Mouse (Mus musculus) gonadal fat pad, adult 2 months (tissue): Measurements from ENCODE around the gene Cyp3a13. TPM values are rescaled to one million over a fixed set of nuclear protein-coding genes. Genes with fewer than 3 reads are reported as not detected.
"Not testable (repeated sequence)": the region's sequence is repeated elsewhere in the genome, so short reads cannot be mapped to it uniquely, and the experiment has no call there.

Experiments
- DNase-seq: peaks from one replicate; pipeline ENCODE4 v3.0.0-alpha.2; 2012; ENCODE audit warnings: low read depth
- polyA plus RNA-seq: library from polyadenylated mRNA; depleted of rRNA; stranded (reverse); fragments of >200 nt; gene quantifications from 2 replicates; pipeline ENCODE4 v1.2.3, GENCODE M21; 2012; rRNA removed

Cyp3a13 gene
- polyA plus RNA-seq, 1 experiment: 0.04 TPM

DNA sequence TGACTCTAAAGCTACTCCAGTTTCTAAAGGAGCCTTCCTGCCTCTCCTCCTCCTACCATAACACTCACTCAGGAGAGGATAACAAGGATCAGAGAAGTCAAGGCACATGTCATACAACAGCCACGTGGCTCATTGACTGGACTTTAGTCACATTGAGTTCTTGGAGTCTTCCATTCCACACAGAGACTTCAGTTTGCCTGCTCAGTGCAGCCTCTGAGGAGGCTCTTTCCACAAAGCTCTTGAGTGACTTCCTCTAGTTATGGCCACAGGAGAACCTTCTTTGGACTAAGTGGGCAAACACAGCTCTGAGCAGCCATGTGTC, 49.1 kb downstream of the Cyp3a13 start:
- DNase-seq: not testable (repeated sequence)

DNA sequence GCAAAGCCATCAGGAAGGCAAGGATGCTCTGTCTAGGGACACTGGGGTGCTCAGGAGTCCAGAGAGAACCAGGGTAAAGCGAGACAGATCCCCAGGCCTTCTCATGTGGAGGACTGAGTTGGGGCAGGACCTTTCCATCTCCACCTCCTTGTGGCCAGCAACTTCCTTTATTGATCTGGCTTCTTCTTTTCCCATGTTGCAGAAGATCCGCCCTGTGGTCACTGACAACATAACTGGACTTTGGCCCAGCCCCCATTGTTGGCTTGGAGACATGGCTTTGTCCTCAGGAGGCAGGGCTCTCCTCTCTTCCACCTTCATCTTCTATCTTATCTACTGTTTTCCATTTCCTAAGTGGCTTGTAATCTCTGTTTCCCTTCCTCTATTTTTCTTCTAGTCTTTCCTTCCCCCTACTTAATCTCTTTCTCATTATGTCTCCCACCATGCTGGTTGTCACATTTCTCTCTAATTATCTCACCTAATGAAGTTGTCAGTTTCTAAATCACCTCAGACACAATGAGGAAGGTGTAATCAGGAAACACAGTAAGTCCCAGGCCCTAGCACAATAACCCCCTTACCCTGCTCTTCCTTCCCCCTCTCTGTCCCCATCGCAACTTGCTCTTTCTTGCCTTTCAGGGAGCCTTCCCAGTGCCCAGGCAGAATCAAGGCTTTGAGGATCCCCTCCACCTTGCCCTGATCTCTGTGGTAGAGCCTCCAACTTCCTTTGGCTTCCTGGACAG, 49.6 kb downstream of the Cyp3a13 start, which contains the start of gene Pilrb2:
TSS of gene Pilrb2 (minus strand) at position 172 of the 737 bp plus-strand sequence.
- DNase-seq: not testable (repeated sequence)

DNA sequence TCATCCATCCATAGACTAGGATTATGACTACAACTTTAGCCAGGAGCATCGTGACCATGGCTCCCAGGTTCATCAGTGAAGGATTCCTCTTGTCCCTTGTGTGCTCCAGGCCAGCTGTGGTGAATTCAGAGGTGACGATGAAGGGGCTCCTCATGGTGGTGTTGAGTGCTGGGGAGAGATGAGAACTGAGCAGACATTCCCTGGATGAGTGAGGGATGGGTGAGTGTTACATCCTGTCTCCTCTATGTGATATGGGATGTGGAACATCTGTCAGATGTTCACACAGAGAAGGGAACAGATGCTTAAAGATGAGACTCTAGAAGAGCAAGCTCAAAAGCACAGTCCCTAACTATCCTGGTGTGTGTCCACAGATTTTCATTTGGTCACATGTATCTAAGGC, 52.8 kb downstream of the Cyp3a13 start:
- DNase-seq: not testable (repeated sequence)

DNA sequence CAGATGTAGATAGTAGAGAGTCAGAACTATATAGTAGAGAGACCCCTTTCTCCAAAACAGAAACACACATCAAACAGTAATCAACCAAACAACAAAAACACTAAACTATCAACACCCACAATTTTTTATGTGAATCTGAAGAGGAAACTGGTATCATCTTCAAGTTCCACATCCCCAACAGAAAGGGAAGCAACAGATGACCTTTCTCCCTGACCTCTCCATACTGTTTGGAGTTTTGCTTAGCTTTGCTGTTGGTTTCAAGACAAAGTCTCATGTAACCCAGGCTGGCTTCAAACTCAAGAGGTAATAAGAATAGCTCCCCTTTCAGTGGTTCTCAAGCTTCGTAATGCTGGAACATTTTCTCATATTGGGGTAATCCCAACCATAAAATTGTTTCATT, 57.4 kb downstream of the Cyp3a13 start:
- DNase-seq: not testable (repeated sequence)

DNA sequence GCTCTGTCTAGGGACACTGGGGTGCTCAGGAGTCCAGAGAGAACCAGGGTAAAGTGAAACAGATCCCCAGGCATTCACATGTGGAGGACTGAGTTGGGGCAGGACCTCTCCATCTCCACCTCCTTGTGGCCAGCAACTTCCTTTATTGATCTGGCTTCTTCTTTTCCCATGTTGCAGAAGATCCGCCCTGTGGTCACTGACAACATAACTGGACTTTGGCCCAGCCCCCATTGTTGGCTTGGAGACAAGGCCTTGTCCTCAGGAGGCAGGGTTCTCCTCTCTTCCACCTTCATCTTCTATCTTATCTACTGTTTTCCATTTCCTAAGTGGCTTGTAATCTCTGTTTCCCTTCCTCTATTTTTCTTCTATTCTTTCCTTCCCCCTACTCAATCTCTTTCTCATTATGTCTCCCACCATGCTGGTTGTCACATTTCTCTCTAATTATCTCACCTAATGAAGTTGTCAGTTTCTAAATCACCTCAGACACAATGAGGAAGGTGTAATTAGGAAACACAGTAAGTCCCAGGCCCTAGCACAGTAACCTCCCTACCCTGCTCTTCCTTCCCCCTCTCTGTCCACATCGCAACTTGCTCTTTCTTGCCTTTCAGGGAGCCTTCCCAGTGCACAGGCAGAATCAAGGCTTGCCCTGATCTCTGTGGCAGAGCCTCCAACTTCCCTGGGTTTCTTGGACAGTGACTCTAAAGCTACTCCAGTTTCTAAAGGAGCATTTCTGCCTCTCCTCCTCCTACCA, 63.3 kb downstream of the Cyp3a13 start, which contains the start of gene Pilrb1:
TSS of gene Pilrb1 (minus strand) at position 147 of the 751 bp plus-strand sequence.
- not testable (repeated sequence) for DNase-seq

DNA sequence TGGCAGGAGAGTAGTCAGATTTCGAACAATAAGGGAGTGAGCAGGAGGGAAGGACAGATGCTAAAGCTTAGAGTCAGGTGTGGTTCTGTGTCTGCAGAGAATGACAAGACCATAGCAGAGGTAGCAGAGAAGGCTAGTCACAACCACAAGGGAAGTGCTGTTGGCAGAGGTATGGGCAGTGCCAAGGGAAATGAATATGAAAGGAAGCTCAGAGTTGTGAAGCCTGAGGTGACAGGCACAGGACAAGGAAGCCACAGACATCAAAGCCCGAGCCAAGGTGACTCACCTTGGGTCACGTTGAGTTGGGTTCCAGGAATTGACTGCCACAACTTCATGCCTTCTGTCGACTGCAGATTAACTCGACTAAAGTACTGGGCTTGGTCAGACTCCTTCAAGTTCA, 64.5 kb downstream of the Cyp3a13 start:
- not testable (repeated sequence) for DNase-seq

DNA sequence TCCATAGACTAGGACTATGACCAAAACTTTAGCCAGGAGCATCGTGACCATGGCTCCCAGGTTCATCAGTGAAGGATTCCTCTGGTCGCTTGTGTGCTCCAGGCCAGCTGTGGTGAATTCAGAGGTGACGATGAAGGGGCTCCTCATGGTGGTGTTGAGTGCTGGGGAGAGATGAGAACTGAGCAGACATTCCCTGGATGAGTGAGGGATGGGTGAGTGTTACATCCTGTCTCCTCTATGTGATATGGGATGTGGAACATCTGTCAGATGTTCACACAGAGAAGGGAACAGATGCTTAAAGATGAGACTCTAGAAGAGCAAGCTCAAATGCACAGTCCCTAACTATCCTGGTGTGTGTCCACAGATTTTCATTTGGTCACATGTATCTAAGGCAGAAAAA, 66.5 kb downstream of the Cyp3a13 start:
- not testable (repeated sequence) for DNase-seq

DNA sequence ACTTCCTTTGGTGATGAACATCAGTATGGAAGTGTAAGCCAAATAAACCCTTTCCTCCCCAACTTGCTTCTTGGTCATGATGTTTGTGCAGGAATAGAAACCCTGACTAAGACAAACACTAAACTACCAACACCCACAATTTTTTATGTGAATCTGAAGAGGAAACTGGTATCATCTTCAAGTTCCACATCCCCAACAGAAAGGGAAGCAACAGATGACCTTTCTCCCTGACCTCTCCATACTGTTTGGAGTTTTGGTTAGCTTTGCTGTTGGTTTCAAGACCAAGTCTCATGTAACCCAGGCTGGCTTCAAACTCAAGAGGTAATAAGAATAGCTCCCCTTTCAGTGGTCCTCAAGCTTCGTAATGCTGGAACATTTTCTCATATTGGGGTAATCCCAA, 71.1 kb downstream of the Cyp3a13 start:
- DNase-seq: not testable (repeated sequence)

Other genes starting within 250 kb of the Cyp3a13 start
- gene Agfg2, start 236.9 kb downstream of the Cyp3a13 start, polyA plus RNA-seq: 42.2 and 46.9 TPM in 2 replicates
- gene Nyap1, start 180.0 kb downstream of the Cyp3a13 start, polyA plus RNA-seq: 3.9 and 4.1 TPM in 2 replicates
- gene Tsc22d4, start 175.9 kb downstream of the Cyp3a13 start, polyA plus RNA-seq: 138 and 226 TPM in 2 replicates
- 18.9 and 20.8 TPM in 2 replicates for gene Ppp1r35, start 142.8 kb downstream of the Cyp3a13 start, polyA plus RNA-seq
- 41.5 and 45.5 TPM in 2 replicates for gene Mepce, start 134.0 kb downstream of the Cyp3a13 start, polyA plus RNA-seq
- 2.0 and 3.1 TPM in 2 replicates for gene Zcwpw1, start 133.8 kb downstream of the Cyp3a13 start, polyA plus RNA-seq
- gene Pilra, start 85.3 kb downstream of the Cyp3a13 start, polyA plus RNA-seq: 5.4 and 7.4 TPM in 2 replicates
- 3.2 and 3.5 TPM in 2 replicates for gene Pilrb1, start 63.5 kb downstream of the Cyp3a13 start, polyA plus RNA-seq
- 3.4 and 4.3 TPM in 2 replicates for gene Pilrb2, start 49.8 kb downstream of the Cyp3a13 start, polyA plus RNA-seq
- 0.04 and 0.05 TPM in 2 replicates for gene Gjc3, start 41.5 kb upstream of the Cyp3a13 start, polyA plus RNA-seq
- 2.0 and 3.7 TPM in 2 replicates for gene Azgp1, start 59.9 kb upstream of the Cyp3a13 start, polyA plus RNA-seq
- not detected in 2 replicates for gene Smok3a, start 99.6 kb upstream of the Cyp3a13 start, polyA plus RNA-seq
- gene Smok3b, start 99.8 kb upstream of the Cyp3a13 start, polyA plus RNA-seq: 0.08 TPM in 1 of 2 replicates, not detected in the other
- gene Smok3c, start 131.6 kb upstream of the Cyp3a13 start, polyA plus RNA-seq: not detected in 2 replicates
- 6.3 and 8.7 TPM in 2 replicates for gene Zkscan1, start 163.5 kb upstream of the Cyp3a13 start, polyA plus RNA-seq
- gene Zscan21, start 195.3 kb upstream of the Cyp3a13 start, polyA plus RNA-seq: 9.2 and 11.2 TPM in 2 replicates
- 2.6 and 2.7 TPM in 2 replicates for gene Zfp113, start 234.1 kb upstream of the Cyp3a13 start, polyA plus RNA-seq
- gene Cops6, start 239.5 kb upstream of the Cyp3a13 start, polyA plus RNA-seq: 107 and 138 TPM in 2 replicates